Mouse (Mus musculus): ENCODE data around the gene Rasl11a.

GRCm38 (mm10) chr5:146859246-146859645, 14.4 kb downstream of the Rasl11a start:
- TF ChIP-seq CTCF (IDR thresholded peaks at IDR 0.05; ENCODE audit: borderline replicate concordance, insufficient read depth, low read depth, low read length): no peak
- no peak for TF ChIP-seq POLR2A (IDR thresholded peaks at IDR 0.05; ENCODE audit: borderline replicate concordance, insufficient read depth, low read length)
